In genomic region chr14:27345051-27345885, GRCm38 (mm10) we compare ENCODE assay signal across 12 mouse cellular contexts.
A peak's percentile ranks its signal among the peaks of the same experiment; 100 is the strongest.
DNase-seq lines count a peak whose midpoint lies in the region; ATAC-seq and TF ChIP-seq lines count a peak whose summit lies in the region.
"Had no signal": no experiment of that assay in that cellular context is flagged by ENCODE, and none has a peak within 500 bp of the region (broad histone marks: within the 10 kb centered on the region; RNA-seq: fewer than 3 reads in every experiment).

No protein-coding gene starts in this region.

- no peak overlapping the region for H3K4me2 ChIP-seq in heart, embryonic 15.5 days
- H3K4me2 ChIP-seq in limb, embryonic 11.5 days (ENCODE audit: low read depth, severe bottlenecking): no peak overlapping the region
- no peak overlapping the region for H3K4me2 ChIP-seq in hindbrain, embryonic 16.5 days (ENCODE audit: low read length)
- H3K4me2 ChIP-seq: midbrain, embryonic 15.5 days had no signal

- no peak overlapping the region for H3K4me3 ChIP-seq in heart, embryonic 15.5 days
- H3K4me3 ChIP-seq in ES-E14 (ENCODE audit: insufficient read depth in 1 of 2, low read depth in 1 of 2, low read length in 2 of 2, poor library complexity in 1 of 2, severe bottlenecking in 1 of 2): no peak overlapping the region
- no peak overlapping the region for H3K4me3 ChIP-seq in limb, embryonic 11.5 days (ENCODE audit: low read depth, low read length)
- no peak overlapping the region for H3K4me3 ChIP-seq in hindbrain, embryonic 16.5 days (ENCODE audit: low read length)
- H3K4me3 ChIP-seq: forebrain, embryonic 10.5 days; midbrain, embryonic 15.5 days had no signal

- no peaks in the 10 kb centered on the region for H3K27me3 ChIP-seq in heart, embryonic 15.5 days
- H3K27me3 ChIP-seq in limb, embryonic 11.5 days (ENCODE audit: control insufficient read depth, insufficient read depth, low read length): no peaks in the 10 kb centered on the region
- no peaks in the 10 kb centered on the region for H3K27me3 ChIP-seq in hindbrain, embryonic 16.5 days (replicated peaks; ENCODE audit: control insufficient read depth, insufficient read depth, low read length)
- H3K27me3 ChIP-seq: midbrain, embryonic 15.5 days had no signal

- H3K27ac ChIP-seq in heart, embryonic 15.5 days: 0 out of 2 replicates have a peak overlapping the region, but pooled peaks have one; percentile 18
- H3K27ac ChIP-seq in ES-E14 (ENCODE audit: insufficient read depth, low read depth, low read length, poor library complexity, severe bottlenecking): peak overlapping the region; percentile 53
- H3K27ac ChIP-seq in limb, embryonic 11.5 days (replicated peaks; ENCODE audit: low read depth, low read length): 0 out of 2 replicates have a peak overlapping the region, but pooled peaks have one; percentile 31
- H3K27ac ChIP-seq in hindbrain, embryonic 16.5 days (ENCODE audit: low read depth, low read length): no peak overlapping the region
- H3K27ac ChIP-seq: forebrain, embryonic 10.5 days; midbrain, embryonic 15.5 days had no signal

- WGBS in heart, embryonic 15.5 days: 68% methylated on average over 7 of the region's 7 CpGs
- WGBS in limb, embryonic 11.5 days: 84% methylated on average over 7 of the region's 7 CpGs
- WGBS in hindbrain, embryonic 16.5 days: 85% methylated on average over 7 of the region's 7 CpGs

- H3K9me3 ChIP-seq in heart, embryonic 15.5 days (replicated peaks): no peaks in the 10 kb centered on the region
- no peaks in the 10 kb centered on the region for H3K9me3 ChIP-seq in ES-E14 (ENCODE audit: control insufficient read depth, insufficient read depth, low read depth, low read length)
- no peaks in the 10 kb centered on the region for H3K9me3 ChIP-seq in limb, embryonic 11.5 days (ENCODE audit: control insufficient read depth, low read length)
- no peaks in the 10 kb centered on the region for H3K9me3 ChIP-seq in hindbrain, embryonic 16.5 days (ENCODE audit: control insufficient read depth, low read length)
- H3K9me3 ChIP-seq: forebrain, embryonic 10.5 days; midbrain, embryonic 15.5 days had no signal

- no peak for ATAC-seq in heart, embryonic 15.5 days (replicated peaks; ENCODE audit: insufficient number of reproducible peaks, insufficient read depth, low FRiP score, low read depth)
- no peak for ATAC-seq in limb, embryonic 11.5 days (ENCODE audit: insufficient number of reproducible peaks, low FRiP score, low TSS enrichment, low read depth)
- no peak for ATAC-seq in hindbrain, embryonic 16.5 days
- ATAC-seq: midbrain, embryonic 15.5 days had no signal

- H3K4me1 ChIP-seq in heart, embryonic 15.5 days (replicated peaks): peaks cover 41% of the 10 kb centered on the region
- peaks cover 31 to 53% of the 10 kb centered on the region in 2 experiments for H3K4me1 ChIP-seq in ES-E14 (ENCODE audit: control insufficient read depth in 2 of 2, insufficient read depth in 2 of 2, low read length in 2 of 2, poor library complexity in 1 of 2)
- no peaks in the 10 kb centered on the region; the same call in 1 of the 2 replicates for H3K4me1 ChIP-seq in limb, embryonic 11.5 days (ENCODE audit: control insufficient read depth, insufficient read depth, low read length)
- H3K4me1 ChIP-seq in hindbrain, embryonic 16.5 days (ENCODE audit: control insufficient read depth, insufficient read depth, low read depth, low read length): no peaks in the 10 kb centered on the region
- H3K4me1 ChIP-seq: midbrain, embryonic 15.5 days had no signal

- no peak overlapping the region for H3K9ac ChIP-seq in heart, embryonic 15.5 days
- no peak overlapping the region for H3K9ac ChIP-seq in ES-E14 (ENCODE audit: insufficient read depth, low read depth, low read length, poor library complexity, severe bottlenecking)
- no peak overlapping the region for H3K9ac ChIP-seq in limb, embryonic 11.5 days (ENCODE audit: low read length)
- no peak overlapping the region for H3K9ac ChIP-seq in hindbrain, embryonic 16.5 days (ENCODE audit: low read depth, low read length)
- H3K9ac ChIP-seq: midbrain, embryonic 15.5 days had no signal

- H3K36me3 ChIP-seq in heart, embryonic 15.5 days: no peaks in the 10 kb centered on the region
- no peaks in the 10 kb centered on the region for H3K36me3 ChIP-seq in ES-E14 (ENCODE audit: control insufficient read depth, insufficient read depth, low read length, poor library complexity, severe bottlenecking)
- H3K36me3 ChIP-seq in limb, embryonic 11.5 days (ENCODE audit: control insufficient read depth, insufficient read depth, low read length): no peaks in the 10 kb centered on the region
- no peaks in the 10 kb centered on the region for H3K36me3 ChIP-seq in hindbrain, embryonic 16.5 days (ENCODE audit: control insufficient read depth, insufficient read depth, low read length)
- H3K36me3 ChIP-seq: forebrain, embryonic 10.5 days; midbrain, embryonic 15.5 days had no signal

- no peak for DNase-seq in heart, postnatal 10 days
- DNase-seq in 416B (ENCODE audit: low read depth) (peak; percentile 32), ES-E14 (ENCODE audit: low read depth, low spot score) (no peak)
- DNase-seq in limb, embryonic 11.5 days (ENCODE audit: low spot score): no peak
- no peak for DNase-seq in ovary, postnatal 14 days (ENCODE audit: low spot score)
- no peak for DNase-seq in neural tube, embryonic 10.5 days (ENCODE audit: extremely low spot score, low spot score)
- DNase-seq: cerebellum, adult 8-10 months; right cerebral cortex, postnatal 4 days had no signal

- intact Hi-C loops in heart, postnatal 10 days (cut with DNase I): no loop called here

- in situ Hi-C loops in ES-E14 (cut with MboI; ENCODE audit: low sequenced_read_pairs in 2 of 2, unreplicated experiment in 2 of 2): no loop called here

TF ChIP-seq in ES-E14, 5 proteins besides CTCF, POLR2A, EP300 and RAD21:
- TF ChIP-seq CHD2 (IDR thresholded peaks at IDR 0.05; ENCODE audit: low read depth, low read length) (no peak), ZNF384 (IDR thresholded peaks at IDR 0.05; ENCODE audit: low read depth, low read length) (no peak), ZC3H11A (IDR thresholded peaks at IDR 0.05; ENCODE audit: borderline replicate concordance, low read depth, low read length) (no peak), HCFC1 (IDR thresholded peaks at IDR 0.05; ENCODE audit: borderline replicate concordance, insufficient read depth, low read length) (no peak), MAFK (IDR thresholded peaks at IDR 0.05; ENCODE audit: insufficient read depth, low read depth, low read length) (no peak)
